Mouse (Mus musculus) v-Abl transformed pro-B cells (cell line): ENCODE results near the gene Entpd2.
"Not testable (repeated sequence)": the region's sequence is repeated elsewhere in the genome, so short reads cannot be mapped to it uniquely, and the experiment has no call there.

Experiments
- in situ Hi-C, 2 experiments: fragments of 400-800 bp; cut with MboI; formaldehyde crosslinking; loops; one replicate each; pipeline ENCODE4 v1.15.1; 2025; ENCODE audit not compliant: unreplicated experiment in 2 of 2

Gene Entpd2

GRCm38 (mm10) chr2:25391266-25391665 is 4.4 kb upstream of the Entpd2 start:
- in situ Hi-C loops: no loop called here

- in situ Hi-C loops: no loop called here
Measured at GRCm38 (mm10) chr2:25394281-25395221, 1.1 kb upstream of the Entpd2 start.

GRCm38 (mm10) chr2:25396597-25396983 is 916 bp downstream of the Entpd2 start:
- in situ Hi-C loops: no loop called here

GRCm38 (mm10) chr2:25397010-25397409 is 1.3 kb downstream of the Entpd2 start:
- in situ Hi-C loops: no loop called here

GRCm38 (mm10) chr2:25398065-25398464 is 2.4 kb downstream of the Entpd2 start:
- in situ Hi-C loops: no loop called here

GRCm38 (mm10) chr2:25399051-25399450 is 3.4 kb downstream of the Entpd2 start, which contains the start of gene Npdc1:
TSS of gene Npdc1 (plus strand) at chr2:25399351.
- in situ Hi-C loops: no loop called here

- in situ Hi-C loops: loop anchor here (5.0 to 10.0 kb wide), 4 partner anchors 65 to 273 kb away; partner anchors contain the start of gene Man1b1 (in 1 of the 2)
Measured at GRCm38 (mm10) chr2:25400291-25400690, 4.6 kb downstream of the Entpd2 start.

GRCm38 (mm10) chr2:25400764-25401163 is 5.1 kb downstream of the Entpd2 start:
- in situ Hi-C loops: loop anchor here (5.0 to 10.0 kb wide), 4 partner anchors 66 to 273 kb away; partner anchors contain the start of gene Man1b1 (in 1 of the 2)

- in situ Hi-C loops: loop anchor here (5.0 to 10.0 kb wide), 4 partner anchors 68 to 275 kb away; partner anchors contain the start of gene Man1b1 (in 1 of the 2)
Measured at GRCm38 (mm10) chr2:25402377-25402971, 6.8 kb downstream of the Entpd2 start.

- in situ Hi-C loops: loop anchor here (5.0 to 10.0 kb wide), 4 partner anchors 68 to 276 kb away; partner anchors contain the start of gene Man1b1 (in 1 of the 2)
Measured at GRCm38 (mm10) chr2:25402972-25403601, 7.4 kb downstream of the Entpd2 start.

GRCm38 (mm10) chr2:25403994-25404393 is 8.3 kb downstream of the Entpd2 start:
- in situ Hi-C loops: loop anchor here (5.0 to 10.0 kb wide), 4 partner anchors 69 to 277 kb away; partner anchors contain the start of gene Man1b1 (in 1 of the 2)

GRCm38 (mm10) chr2:25408908-25409307 is 13.2 kb downstream of the Entpd2 start:
- in situ Hi-C loops: loop anchor here in 1 of 2 experiments (10.0 kb wide), 1 partner anchor 74 kb away; the partner anchor contains the start of gene Man1b1

GRCm38 (mm10) chr2:25413436-25413835 is 17.8 kb downstream of the Entpd2 start:
- in situ Hi-C loops: not testable (repeated sequence)

- in situ Hi-C loops: no loop called here
Measured at GRCm38 (mm10) chr2:25417426-25417825, 21.8 kb downstream of the Entpd2 start.

- in situ Hi-C loops: loop anchor here (5.0 kb wide), 2 partner anchors 60 to 130 kb away; no protein-coding TSS in a partner anchor
Measured at GRCm38 (mm10) chr2:25421896-25422295, 26.2 kb downstream of the Entpd2 start.

- in situ Hi-C loops: loop anchor here (5.0 kb wide), 2 partner anchors 60 to 130 kb away; no protein-coding TSS in a partner anchor
Measured at GRCm38 (mm10) chr2:25422587-25423410, 27.1 kb downstream of the Entpd2 start, which contains the start of gene Fut7. TSS of gene Fut7 (plus strand) at chr2:25423267.

- in situ Hi-C loops: loop anchor here (5.0 kb wide), 2 partner anchors 59 to 129 kb away; no protein-coding TSS in a partner anchor
Measured at GRCm38 (mm10) chr2:25423626-25424025, 28.0 kb downstream of the Entpd2 start.

- in situ Hi-C loops: no loop called here
Measured at GRCm38 (mm10) chr2:25425481-25425880, 29.8 kb downstream of the Entpd2 start.

GRCm38 (mm10) chr2:25426721-25427191 is 31.1 kb downstream of the Entpd2 start:
- in situ Hi-C loops: no loop called here
